Mouse (Mus musculus) heart, adult 2 months (tissue): ENCODE data around the gene Cadm2.

Source experiments
- CTCF ChIP-seq: fragments of 200-600 bp; IDR thresholded peaks from 2 replicates; pipeline ENCODE4 v1.8.1; 2022; ENCODE audit warnings: antibody characterized with exemption, mild to moderate bottlenecking, moderate library complexity
- EP300 ChIP-seq: fragments of 200-500 bp; IDR thresholded peaks from 2 replicates; pipeline ENCODE4 v1.6.1; 2011; ENCODE audit warnings: low read depth, low read length, control low read depth; ENCODE audit not compliant: insufficient read depth

- TF ChIP-seq CTCF (no peak), EP300 (no peak)
These were observed 623.2 kb downstream of the Cadm2 start for GRCm38 (mm10) chr16:66997461-66997860.
